Comparison of ENCODE assay signal across 28 mouse cellular contexts in the genomic region with DNA sequence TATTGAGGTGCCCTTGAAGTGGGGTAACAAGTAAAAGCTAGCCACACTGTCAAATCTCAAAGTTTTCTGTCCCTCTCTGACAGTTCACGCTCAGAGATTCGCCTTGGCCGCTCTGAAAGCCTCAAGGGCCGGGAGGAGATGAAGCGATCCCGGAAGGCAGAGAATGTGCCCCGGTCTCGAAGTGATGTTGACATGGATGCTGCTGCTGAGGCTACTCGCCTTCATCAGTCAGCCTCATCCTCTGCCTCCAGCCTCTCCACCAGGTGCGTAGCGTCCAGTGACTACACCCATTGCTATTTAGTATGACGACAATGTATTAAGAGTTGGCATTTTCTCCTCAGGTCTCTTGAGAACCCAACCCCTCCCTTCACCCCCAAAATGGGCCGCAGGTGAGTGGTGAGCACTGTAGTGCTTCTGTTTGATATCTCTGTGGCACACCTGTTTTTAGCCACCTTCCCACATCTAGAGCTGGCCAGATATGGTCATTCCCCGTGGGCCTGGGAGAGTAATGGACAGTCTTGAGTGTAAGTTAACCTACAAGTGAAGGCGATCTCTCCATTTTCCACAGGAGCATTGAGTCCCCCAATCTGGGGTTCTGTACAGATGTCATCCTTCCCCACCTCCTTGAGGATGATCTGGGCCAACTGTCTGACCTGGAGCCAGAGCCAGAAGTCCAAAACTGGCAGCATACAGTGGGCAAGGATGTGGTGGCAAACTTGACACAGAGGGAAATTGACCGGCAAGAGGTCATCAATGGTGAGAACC. TPM values are rescaled to one million over a fixed set of nuclear protein-coding genes. Genes with fewer than 3 reads are reported as not detected.
DNase-seq lines count a peak whose midpoint lies in the region; ATAC-seq lines count a peak whose summit lies in the region.
"Had no signal": no experiment of that assay in that cellular context is flagged by ENCODE, and none has a peak within 500 bp of the region (broad histone marks: within the 10 kb centered on the region; RNA-seq: fewer than 3 reads in every experiment).

No protein-coding gene starts in this region.

- no peak overlapping the region for H3K4me2 ChIP-seq in forebrain, embryonic 11.5 days (ENCODE audit: low read depth, low read length, severe bottlenecking)
- H3K4me2 ChIP-seq in forebrain, embryonic 15.5 days (replicated peaks) = no peak overlapping the region
- no peak overlapping the region for H3K4me2 ChIP-seq in midbrain, embryonic 16.5 days (ENCODE audit: low read length)
- H3K4me2 ChIP-seq: embryonic facial prominence, embryonic 13.5 days; forebrain, embryonic 13.5 days; heart, embryonic 12.5 days; heart, embryonic 15.5 days; hindbrain, embryonic 13.5 days had no signal

- WGBS in forebrain, embryonic 11.5 days = 96% methylated on average over 16 of the region's 16 CpGs
- WGBS in forebrain, embryonic 15.5 days = 95% methylated on average over 16 of the region's 16 CpGs
- WGBS in heart, embryonic 10.5 days = 96% methylated on average over 16 of the region's 16 CpGs
- over 99% methylated on average over 16 of the region's 16 CpGs for WGBS in midbrain, embryonic 16.5 days

- H3K27me3 ChIP-seq in forebrain, embryonic 11.5 days (ENCODE audit: control insufficient read depth, insufficient read depth, low read length) = no peaks in the 10 kb centered on the region
- H3K27me3 ChIP-seq in forebrain, embryonic 15.5 days = no peaks in the 10 kb centered on the region
- no peaks in the 10 kb centered on the region for H3K27me3 ChIP-seq in heart, embryonic 10.5 days (ENCODE audit: insufficient read depth, poor library complexity, severe bottlenecking)
- H3K27me3 ChIP-seq in midbrain, embryonic 16.5 days (ENCODE audit: control insufficient read depth, insufficient read depth, low read depth, low read length) = no peaks in the 10 kb centered on the region
- H3K27me3 ChIP-seq: embryonic facial prominence, embryonic 13.5 days; forebrain, embryonic 13.5 days; heart, embryonic 12.5 days; heart, embryonic 15.5 days; hindbrain, embryonic 13.5 days had no signal

- intact Hi-C loops in heart, postnatal 14 days (cut with DNase I) = no loop called here

- H3K27ac ChIP-seq in forebrain, embryonic 11.5 days (ENCODE audit: low read depth, low read length) = no peak overlapping the region
- no peak overlapping the region for H3K27ac ChIP-seq in forebrain, embryonic 15.5 days (replicated peaks)
- H3K27ac ChIP-seq in heart, embryonic 10.5 days = no peak overlapping the region
- no peak overlapping the region for H3K27ac ChIP-seq in midbrain, embryonic 16.5 days (ENCODE audit: low read length)
- H3K27ac ChIP-seq: embryonic facial prominence, embryonic 10.5 days; embryonic facial prominence, embryonic 13.5 days; forebrain, embryonic 13.5 days; gastrocnemius, adult 2 months; heart, embryonic 15.5 days; hindbrain, embryonic 13.5 days had no signal

- H3K4me3 ChIP-seq in forebrain, embryonic 11.5 days (ENCODE audit: low read depth, low read length) = no peak overlapping the region
- H3K4me3 ChIP-seq in forebrain, embryonic 15.5 days = no peak overlapping the region
- no peak overlapping the region for H3K4me3 ChIP-seq in heart, embryonic 10.5 days
- no peak overlapping the region for H3K4me3 ChIP-seq in midbrain, embryonic 16.5 days (ENCODE audit: low read depth, low read length)
- H3K4me3 ChIP-seq: embryonic facial prominence, embryonic 10.5 days; embryonic facial prominence, embryonic 13.5 days; erythroblast, embryonic 14.5 days; forebrain, embryonic 13.5 days; gastrocnemius, adult 2 months; heart, embryonic 12.5 days; heart, embryonic 15.5 days; hindbrain, embryonic 13.5 days had no signal

- peak; percentile 23 for DNase-seq in forebrain, embryonic 11.5 days (ENCODE audit: low spot score)
- DNase-seq in heart, embryonic 10.5 days (ENCODE audit: low spot score) = peak; percentile 71
- DNase-seq in heart, postnatal 14 days = no peak
- peak; percentile 11 for DNase-seq in urinary bladder, adult 2 months (ENCODE audit: low spot score)
- DNase-seq in urinary bladder, postnatal 14 days (ENCODE audit: low spot score) = no peak
- DNase-seq: adrenal gland, adult 8-10 months; adrenal gland, postnatal 25 days; cerebellum, adult 11-12 months; cerebellum, adult 8-10 months; cerebellum, postnatal 10 days; cerebellum, postnatal 36 days; embryo, embryonic 11 days; forebrain, postnatal 0 days; gastrocnemius, adult 2 months; gastrocnemius, postnatal 14 days; heart, postnatal 10 days had no signal

- H3K9me3 ChIP-seq in forebrain, embryonic 11.5 days (ENCODE audit: control insufficient read depth, low read length) = no peaks in the 10 kb centered on the region
- no peaks in the 10 kb centered on the region for H3K9me3 ChIP-seq in forebrain, embryonic 15.5 days
- no peaks in the 10 kb centered on the region for H3K9me3 ChIP-seq in heart, embryonic 10.5 days
- no peaks in the 10 kb centered on the region for H3K9me3 ChIP-seq in midbrain, embryonic 16.5 days (replicated peaks; ENCODE audit: control insufficient read depth, low read length, poor library complexity, severe bottlenecking)
- H3K9me3 ChIP-seq: embryonic facial prominence, embryonic 10.5 days; embryonic facial prominence, embryonic 13.5 days; forebrain, embryonic 13.5 days; heart, embryonic 12.5 days; heart, embryonic 15.5 days; hindbrain, embryonic 13.5 days had no signal

- ATAC-seq in forebrain, embryonic 11.5 days (replicated peaks; ENCODE audit: low FRiP score) = no peak
- no peak for ATAC-seq in forebrain, embryonic 15.5 days (replicated peaks)
- ATAC-seq in midbrain, embryonic 16.5 days = no peak
- ATAC-seq: activated CD4-positive, CD25-positive, alpha-beta regulatory T cell, adult 4 months; forebrain, embryonic 13.5 days; forebrain, postnatal 0 days; hindbrain, embryonic 16.5 days had no signal

- H3K4me1 ChIP-seq in forebrain, embryonic 11.5 days (replicated peaks; ENCODE audit: control insufficient read depth, insufficient read depth, low read length) = no peaks in the 10 kb centered on the region
- H3K4me1 ChIP-seq in forebrain, embryonic 15.5 days = no peaks in the 10 kb centered on the region
- H3K4me1 ChIP-seq in heart, embryonic 10.5 days = no peaks in the 10 kb centered on the region
- no peaks in the 10 kb centered on the region for H3K4me1 ChIP-seq in midbrain, embryonic 16.5 days (ENCODE audit: control insufficient read depth, insufficient read depth, low read length)
- H3K4me1 ChIP-seq: embryonic facial prominence, embryonic 10.5 days; embryonic facial prominence, embryonic 13.5 days; forebrain, embryonic 13.5 days; heart, embryonic 12.5 days; heart, embryonic 15.5 days; hindbrain, embryonic 13.5 days had no signal

- H3K9ac ChIP-seq in forebrain, embryonic 11.5 days (ENCODE audit: low read length) = no peak overlapping the region
- no peak overlapping the region for H3K9ac ChIP-seq in forebrain, embryonic 15.5 days (replicated peaks)
- no peak overlapping the region for H3K9ac ChIP-seq in midbrain, embryonic 16.5 days (ENCODE audit: low read depth, low read length)
- H3K9ac ChIP-seq: embryonic facial prominence, embryonic 13.5 days; forebrain, embryonic 13.5 days; forebrain, postnatal 0 days; heart, embryonic 12.5 days; heart, embryonic 15.5 days; hindbrain, embryonic 13.5 days had no signal

- H3K36me3 ChIP-seq in forebrain, embryonic 11.5 days (ENCODE audit: control insufficient read depth, insufficient read depth, low read length) = peaks cover 3% of the 10 kb centered on the region; the same call in 1 of the 2 replicates
- peaks cover 94% of the 10 kb centered on the region for H3K36me3 ChIP-seq in forebrain, embryonic 15.5 days
- peaks cover 85% of the 10 kb centered on the region for H3K36me3 ChIP-seq in heart, embryonic 10.5 days
- H3K36me3 ChIP-seq in midbrain, embryonic 16.5 days (ENCODE audit: control insufficient read depth, insufficient read depth, low read length) = peaks cover 51% of the 10 kb centered on the region

RNA-seq across cellular contexts. Expression of gene Lrrc71, which starts 22.8 kb away (rescaled TPM):
- polyA plus RNA-seq in forebrain, embryonic 11.5 days (2014; fragmentation: Nextera tagmentation; extraction: Ambion mirVana) = 0.24 and 0.55 TPM in 2 replicates
- polyA plus RNA-seq in forebrain, embryonic 15.5 days (2015; fragmentation: Nextera tagmentation; extraction: Ambion mirVana) = 0.61 and 1.2 TPM in 2 replicates
- polyA plus RNA-seq in heart, embryonic 10.5 days (2016; fragmentation: Nextera tagmentation; extraction: Ambion mirVana) = 0.30 and 0.63 TPM in 2 replicates
- under 1 TPM; 0.44 to 0.48 TPM for total RNA-seq in heart, postnatal 14 days (2021)
- polyA plus RNA-seq in urinary bladder, adult 2 months (2012; rRNA removed) = 0.19 and 0.29 TPM in 2 replicates
- 1.3 TPM in 2 replicates for polyA plus RNA-seq in midbrain, embryonic 16.5 days (2015; fragmentation: Nextera tagmentation; extraction: Ambion mirVana)
- total RNA-seq: granulocyte monocyte progenitor cell, adult 5-6 weeks had no signal
- polyA plus RNA-seq: erythroblast, embryonic 14.5 days had no signal

Comparison
In these comparisons a context has a peak if more than half of its experiments do, and no peak if none do; other contexts are left out.
1. DNase-seq: peak in forebrain, embryonic 11.5 days (single experiment), heart, embryonic 10.5 days (single experiment) and urinary bladder, adult 2 months (single experiment); none in heart, postnatal 14 days (0 of 2) and urinary bladder, postnatal 14 days (single experiment).